Mouse (Mus musculus) liver, embryonic 15.5 days (tissue): ENCODE measurements around the gene Col12a1. TPM values are rescaled to one million over a fixed set of nuclear protein-coding genes. Genes with fewer than 3 reads are reported as not detected.
"Not testable (repeated sequence)": the region's sequence is repeated elsewhere in the genome, so short reads cannot be mapped to it uniquely, and the experiment has no call there.

Source experiments
- ATAC-seq: fragments of 200-750 bp; cut with Nextera tagmentation; 2 replicates; pipeline ENCODE4 v1.8.0; 2017; ENCODE audit warnings: moderate number of reproducible peaks, mild to moderate bottlenecking, moderate library complexity; ENCODE audit not compliant: insufficient read depth
- H3K27ac ChIP-seq: fragments of 300-500 bp; sonication (generic); replicated peaks from 2 replicates; pipeline ENCODE4 v1.5.1; 2015; ENCODE audit warnings: mild to moderate bottlenecking, inconsistent platforms
- H3K27me3 ChIP-seq: fragments of 300-500 bp; sonication (generic); 2 replicates; pipeline ENCODE4 v1.6.1; 2015; ENCODE audit warnings: mild to moderate bottlenecking, inconsistent platforms
- H3K36me3 ChIP-seq: fragments of 300-500 bp; sonication (generic); replicated peaks from 2 replicates; pipeline ENCODE4 v1.6.1; 2015; ENCODE audit warnings: moderate library complexity, mild to moderate bottlenecking, inconsistent platforms
- H3K4me1 ChIP-seq: fragments of 300-500 bp; sonication (generic); replicated peaks from 2 replicates; pipeline ENCODE4 v1.6.1; 2015; ENCODE audit warnings: inconsistent platforms
- H3K4me2 ChIP-seq: fragments of 300-500 bp; sonication (generic); 2 replicates; pipeline ENCODE4 v1.6.1; 2015; ENCODE audit warnings: moderate library complexity, mild to moderate bottlenecking, inconsistent platforms
- H3K4me3 ChIP-seq: fragments of 300-500 bp; sonication (generic); replicated peaks from 2 replicates; pipeline ENCODE4 v1.5.1; 2015; ENCODE audit warnings: mild to moderate bottlenecking, inconsistent platforms
- H3K9ac ChIP-seq: fragments of 300-500 bp; sonication (generic); 2 replicates; pipeline ENCODE4 v1.6.1; 2015; ENCODE audit warnings: moderate library complexity, mild to moderate bottlenecking, inconsistent platforms
- H3K9me3 ChIP-seq: fragments of 300-500 bp; sonication (generic); replicated peaks from 2 replicates; pipeline ENCODE4 v1.6.1; 2016; ENCODE audit warnings: inconsistent platforms
- WGBS: fragments of 180-500 bp; shearing (Covaris S2); methylation state at CpG from one replicate; pipeline ENCODE4 v1.1.7; 2015; ENCODE audit warnings: mixed read lengths; ENCODE audit not compliant: insufficient replicate concordance; 5-methylcytosine and 5-hydroxymethylcytosine counted together
- polyA plus RNA-seq: library from polyadenylated mRNA; unstranded; fragments of >200 nt; fragmentation: Nextera tagmentation; extraction: Ambion mirVana; gene quantifications from 2 replicates; pipeline ENCODE4 v1.2.1, GENCODE M21; 2015

Col12a1 gene
- polyA plus RNA-seq, 1 experiment from 2014 or later = 1.7 TPM

DNA sequence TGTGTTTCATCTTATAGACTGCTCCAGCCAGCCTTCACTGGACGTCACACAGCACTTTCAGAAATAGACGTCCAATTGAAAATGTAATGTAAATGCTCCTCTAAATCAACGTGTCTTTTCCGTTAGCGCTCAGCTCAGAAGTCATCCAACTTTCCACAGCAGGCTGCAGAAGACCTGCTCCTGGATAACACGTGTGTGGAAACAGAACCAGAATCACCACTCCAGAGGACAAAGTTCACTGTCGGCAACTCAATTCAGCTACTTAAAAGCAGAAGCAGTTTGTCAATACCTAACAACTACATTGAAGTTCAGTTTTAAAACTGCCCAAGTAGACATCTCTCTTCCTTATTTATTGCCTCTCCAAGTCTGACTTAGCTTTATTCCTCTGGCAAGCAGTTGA is 29.3 kb downstream of the Col12a1 start:
- Histone ChIP-seq H3K36me3 (no peaks in the 10 kb centered on the region), H3K9ac (no peak overlapping the region), H3K4me2 (no peak overlapping the region), H3K27me3 (no peaks in the 10 kb centered on the region), H3K9me3 (no peaks in the 10 kb centered on the region), H3K27ac (no peak overlapping the region), H3K4me3 (no peak overlapping the region), H3K4me1 (no peaks in the 10 kb centered on the region)
- WGBS = 72% methylated on average over 7 of the region's 7 CpGs
- ATAC-seq = no peak

DNA sequence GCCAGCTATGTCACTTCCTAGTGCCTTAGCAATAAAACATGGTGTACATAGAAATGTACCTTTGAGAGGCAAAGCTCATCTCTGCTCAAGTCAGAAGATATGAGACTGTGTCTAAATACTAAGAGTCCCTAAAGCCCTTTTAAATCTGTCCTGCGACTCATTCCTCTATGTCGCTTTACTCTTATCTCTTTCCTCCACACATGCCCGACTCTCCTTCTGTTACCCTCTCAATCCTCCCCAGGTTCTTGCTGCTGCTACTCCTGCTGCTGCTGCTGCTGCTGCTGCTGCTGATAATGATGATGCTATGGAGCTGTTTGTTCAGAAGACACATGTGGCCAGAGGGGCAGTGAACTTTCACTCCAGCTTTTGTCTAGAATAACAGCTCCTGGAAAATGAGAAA is 31.4 kb downstream of the Col12a1 start:
- H3K27me3 ChIP-seq = no peaks in the 10 kb centered on the region
- H3K4me3 ChIP-seq = no peak overlapping the region
- H3K9me3 ChIP-seq = no peaks in the 10 kb centered on the region
- ATAC-seq = no peak
- WGBS = 16% methylated on average over 3 of the region's 3 CpGs
- H3K4me2 ChIP-seq = no peak overlapping the region
- H3K27ac ChIP-seq = no peak overlapping the region
- no peak overlapping the region for H3K9ac ChIP-seq
- no peaks in the 10 kb centered on the region for H3K4me1 ChIP-seq
- H3K36me3 ChIP-seq = no peaks in the 10 kb centered on the region

DNA sequence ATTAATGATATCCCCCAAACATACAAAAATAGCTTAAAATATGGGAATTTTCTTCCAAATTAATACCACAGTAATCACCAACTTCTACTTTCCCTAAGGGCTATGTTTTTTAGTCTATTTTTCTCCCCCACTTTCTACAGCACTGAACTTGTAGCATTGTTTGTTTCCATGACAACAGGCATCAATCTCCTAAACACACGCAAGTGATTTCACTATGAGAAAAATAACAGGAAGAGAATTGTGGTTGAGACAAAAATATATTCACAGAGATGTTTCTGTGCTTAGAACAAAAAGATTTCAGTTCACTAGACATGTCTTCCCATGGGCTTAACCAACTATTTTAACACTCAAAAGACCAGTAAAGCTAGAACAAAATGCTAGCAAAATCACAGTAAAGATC is 32.6 kb downstream of the Col12a1 start:
- WGBS = 47% methylated on average over 1 of the region's 1 CpGs
- no peaks in the 10 kb centered on the region for H3K4me1 ChIP-seq
- H3K9ac ChIP-seq = no peak overlapping the region
- no peaks in the 10 kb centered on the region for H3K9me3 ChIP-seq
- no peaks in the 10 kb centered on the region for H3K27me3 ChIP-seq
- H3K27ac ChIP-seq = no peak overlapping the region
- H3K4me2 ChIP-seq = no peak overlapping the region
- ATAC-seq = no peak
- H3K4me3 ChIP-seq = no peak overlapping the region
- H3K36me3 ChIP-seq = no peaks in the 10 kb centered on the region

DNA sequence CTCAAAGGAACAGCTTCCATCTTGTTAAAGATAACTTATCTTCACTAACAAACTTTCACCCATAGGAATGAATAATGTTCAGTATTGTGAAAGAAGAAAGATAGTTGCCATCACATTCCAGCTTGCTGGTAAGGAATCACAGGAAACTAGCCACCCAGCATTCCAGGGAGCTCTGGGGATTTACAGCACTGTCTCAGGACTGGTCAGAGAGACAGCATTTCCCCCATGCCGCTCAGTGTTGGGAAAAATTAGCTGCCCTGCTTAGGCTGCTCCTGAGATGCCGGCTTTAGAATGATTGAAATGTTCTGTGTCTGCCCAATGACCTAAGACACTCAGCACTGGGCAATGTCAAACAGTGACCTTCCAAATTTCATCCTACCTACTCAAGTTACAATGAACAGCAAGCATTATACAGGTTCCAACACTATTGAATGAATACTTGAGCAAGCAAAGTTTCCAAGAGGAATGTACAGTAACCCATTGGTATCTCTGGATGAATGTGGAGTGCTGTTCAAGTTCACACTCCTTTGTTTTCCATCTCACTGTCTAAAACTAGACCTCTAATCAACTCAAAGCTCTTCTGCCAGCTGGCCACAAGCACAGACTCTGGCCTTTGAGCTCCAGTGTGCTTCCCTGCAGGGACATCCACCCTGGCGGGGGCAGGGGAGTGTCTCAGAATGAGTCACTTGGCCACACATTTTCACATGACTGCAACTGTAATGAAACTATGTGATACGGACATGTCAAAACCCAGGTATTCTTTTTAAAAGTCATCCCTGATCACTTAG is 38.0 kb downstream of the Col12a1 start:
- Histone ChIP-seq H3K4me1 (no peaks in the 10 kb centered on the region), H3K4me3 (no peak overlapping the region), H3K4me2 (no peak overlapping the region), H3K36me3 (no peaks in the 10 kb centered on the region), H3K9ac (no peak overlapping the region), H3K27ac (no peak overlapping the region), H3K9me3 (no peaks in the 10 kb centered on the region), H3K27me3 (no peaks in the 10 kb centered on the region)
- WGBS = 67% methylated on average over 4 of the region's 4 CpGs
- no peak for ATAC-seq

DNA sequence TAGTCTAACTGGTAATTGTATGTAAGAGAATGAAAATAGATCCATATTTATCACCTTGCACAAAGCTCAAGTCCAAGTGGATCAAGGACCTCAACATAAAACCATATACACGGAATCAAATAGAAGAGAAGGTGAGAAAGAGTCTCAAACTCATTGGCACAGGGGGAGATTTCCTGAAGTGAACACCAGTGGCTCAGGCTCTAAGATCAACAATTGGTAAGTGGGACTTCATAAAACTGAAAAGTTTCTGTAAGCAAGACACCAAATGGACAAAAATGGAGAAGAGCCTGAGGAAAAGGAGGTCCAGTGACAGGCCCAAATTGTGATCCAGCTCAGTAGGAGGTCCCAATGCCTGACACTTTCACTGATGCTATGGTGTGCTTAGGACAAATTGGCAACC is 49.8 kb downstream of the Col12a1 start:
- H3K9me3 ChIP-seq, ATAC-seq, H3K9ac ChIP-seq, H3K4me3 ChIP-seq, H3K27ac ChIP-seq, H3K4me1 ChIP-seq, H3K36me3 ChIP-seq, H3K27me3 ChIP-seq, H3K4me2 ChIP-seq: not testable (repeated sequence)
- 49% methylated on average over 1 of the region's 1 CpGs for WGBS

DNA sequence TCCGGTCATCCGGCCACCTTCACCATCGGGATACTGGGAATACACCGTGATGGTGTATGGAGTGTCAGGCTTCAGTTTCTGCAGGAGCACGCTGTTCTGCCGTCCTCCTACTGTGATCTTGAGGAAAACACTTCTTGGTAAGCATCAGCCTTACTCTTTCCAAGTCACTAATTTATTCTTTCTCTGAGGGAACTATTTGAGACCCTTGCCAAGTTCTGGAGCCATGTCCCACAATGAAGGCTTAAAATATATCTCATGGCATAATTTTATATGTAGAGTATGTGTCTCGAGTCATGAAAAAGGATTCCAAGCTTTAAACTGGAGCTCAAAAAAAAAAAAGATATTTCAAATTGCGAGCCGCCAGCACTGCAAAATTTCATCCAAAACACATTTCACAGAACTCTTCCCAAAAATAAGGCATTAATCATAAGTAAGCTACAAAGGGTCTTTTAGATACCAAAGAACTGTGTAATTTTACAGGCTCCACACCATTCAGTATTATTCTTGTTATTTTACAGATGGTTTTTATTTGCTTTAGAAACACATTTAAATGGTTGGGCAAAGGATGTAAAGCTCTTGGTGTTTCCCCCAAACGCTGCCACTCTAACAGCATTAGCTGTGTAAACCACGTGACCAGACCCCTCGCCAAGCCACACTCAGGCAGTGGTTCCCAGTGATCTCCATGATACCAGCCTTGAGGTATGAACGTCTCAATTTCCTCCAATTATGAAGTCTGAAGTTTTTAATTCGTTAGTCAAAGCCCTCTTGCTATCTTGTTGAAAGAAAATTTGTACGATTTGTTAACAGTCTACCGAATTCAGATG is 65.1 kb downstream of the Col12a1 start:
- ATAC-seq = no peak
- H3K27me3 ChIP-seq = no peaks in the 10 kb centered on the region
- H3K4me1 ChIP-seq = no peaks in the 10 kb centered on the region
- no peak overlapping the region for H3K9ac ChIP-seq
- no peak overlapping the region for H3K4me3 ChIP-seq
- H3K36me3 ChIP-seq = no peaks in the 10 kb centered on the region
- no peaks in the 10 kb centered on the region for H3K9me3 ChIP-seq
- H3K27ac ChIP-seq = no peak overlapping the region
- H3K4me2 ChIP-seq = no peak overlapping the region
- 65% methylated on average over 16 of the region's 16 CpGs for WGBS

DNA sequence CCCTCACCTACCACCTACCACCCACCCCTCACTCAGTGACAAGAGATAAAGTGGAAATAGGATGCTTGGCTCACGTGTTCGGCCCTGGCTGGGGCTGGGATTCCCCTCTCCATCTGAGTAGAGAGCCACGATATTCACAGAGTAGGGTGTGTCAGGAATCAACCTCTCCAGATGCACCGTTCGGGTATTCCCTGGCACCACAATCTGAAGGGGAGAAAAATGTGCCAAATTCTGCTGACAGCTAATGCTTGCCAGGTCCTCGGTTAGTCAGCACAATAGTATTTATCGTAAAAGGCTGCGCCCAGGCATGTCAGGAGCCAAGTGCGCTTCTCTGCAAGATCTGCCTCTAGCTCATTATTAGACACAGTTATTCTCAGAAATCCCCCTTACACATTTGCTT is 70.0 kb downstream of the Col12a1 start:
- ATAC-seq = no peak
- Histone ChIP-seq H3K27me3 (no peaks in the 10 kb centered on the region), H3K4me3 (no peak overlapping the region), H3K36me3 (no peaks in the 10 kb centered on the region), H3K9me3 (no peaks in the 10 kb centered on the region), H3K9ac (no peak overlapping the region), H3K4me2 (no peak overlapping the region), H3K4me1 (no peaks in the 10 kb centered on the region), H3K27ac (no peak overlapping the region)
- WGBS = 67% methylated on average over 9 of the region's 9 CpGs

DNA sequence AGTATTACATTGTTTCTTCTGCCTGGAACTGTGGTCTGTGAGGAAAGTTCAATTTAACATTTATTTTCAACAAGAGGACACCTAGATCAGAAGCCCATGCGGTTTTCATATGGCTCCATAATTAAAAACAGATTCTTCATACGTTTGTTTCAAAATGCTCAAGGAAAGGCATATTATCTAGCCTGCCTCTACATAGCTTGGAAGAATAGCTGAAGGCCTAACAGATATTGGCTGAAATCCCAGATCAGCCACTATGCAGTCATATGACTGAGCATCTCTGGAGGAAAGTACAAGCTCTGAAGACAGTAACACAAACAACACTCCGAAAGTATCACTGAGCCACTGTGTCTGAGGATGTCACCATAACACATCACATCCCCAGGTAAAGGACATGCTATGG is 72.9 kb downstream of the Col12a1 start:
- WGBS = 55% methylated on average over 3 of the region's 3 CpGs
- Histone ChIP-seq H3K4me3 (no peak overlapping the region), H3K9me3 (no peaks in the 10 kb centered on the region), H3K36me3 (no peaks in the 10 kb centered on the region), H3K4me2 (no peak overlapping the region), H3K9ac (no peak overlapping the region), H3K27me3 (no peaks in the 10 kb centered on the region), H3K27ac (no peak overlapping the region), H3K4me1 (no peaks in the 10 kb centered on the region)
- no peak for ATAC-seq

DNA sequence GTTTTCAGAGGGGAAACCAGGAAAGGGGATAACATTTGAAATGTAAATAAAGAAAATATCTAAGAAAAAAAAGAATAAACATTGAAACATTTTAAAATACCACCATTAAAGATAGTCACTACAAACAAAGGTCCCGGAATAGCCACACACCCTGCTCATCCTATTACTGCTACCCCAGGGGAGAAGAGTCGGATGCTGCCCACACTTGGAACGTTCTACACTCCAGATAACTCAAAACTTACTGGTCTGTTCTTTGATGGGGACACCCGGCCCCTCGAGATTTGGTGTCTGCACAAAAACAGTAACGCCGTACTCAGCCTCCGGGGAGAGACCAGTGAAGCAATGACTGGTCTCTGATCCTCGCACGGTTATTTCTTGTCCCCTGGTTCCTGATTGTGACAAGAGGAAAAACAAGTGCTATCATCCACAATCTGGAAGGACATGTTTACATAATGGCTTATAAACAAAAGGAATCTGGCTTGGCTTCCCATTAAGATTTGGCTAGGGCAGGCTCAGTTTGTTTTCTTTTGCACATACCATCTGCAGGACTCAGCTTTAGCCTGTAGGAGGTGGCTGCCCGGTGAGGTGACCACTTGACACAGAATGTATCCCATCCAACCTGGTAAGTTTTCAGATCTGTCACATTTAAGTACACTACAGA is 79.1 kb downstream of the Col12a1 start:
- WGBS = 49% methylated on average over 11 of the region's 11 CpGs

DNA sequence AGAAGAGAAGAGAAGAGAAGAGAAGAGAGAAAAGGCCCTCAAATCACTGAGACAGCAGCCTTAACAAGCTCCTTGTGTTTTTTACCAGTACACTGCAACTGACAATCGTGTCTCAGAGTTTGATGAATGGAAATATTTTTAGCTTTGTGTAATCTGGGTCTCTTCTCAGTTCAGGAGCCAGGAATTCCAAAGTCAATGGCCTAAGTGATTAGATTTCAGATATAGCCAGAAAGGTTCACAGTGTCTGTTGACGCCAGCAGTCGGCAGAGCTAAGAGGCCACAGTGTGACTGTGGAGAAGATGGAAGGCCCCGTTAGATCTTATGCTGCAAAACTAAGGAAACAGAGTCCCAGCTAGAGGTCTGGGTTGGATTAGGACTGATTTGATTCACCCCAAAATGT is 80.8 kb downstream of the Col12a1 start:
- Histone ChIP-seq H3K36me3 (no peaks in the 10 kb centered on the region), H3K4me3 (no peak overlapping the region), H3K9me3 (no peaks in the 10 kb centered on the region), H3K4me2 (no peak overlapping the region), H3K27me3 (no peaks in the 10 kb centered on the region), H3K9ac (no peak overlapping the region), H3K27ac (no peak overlapping the region), H3K4me1 (no peaks in the 10 kb centered on the region)
- 57% methylated on average over 4 of the region's 4 CpGs for WGBS
- no peak for ATAC-seq

More for the DNA sequence above, 79.1 kb downstream of the Col12a1 start:
- ATAC-seq = no peak
- no peaks in the 10 kb centered on the region for H3K36me3 ChIP-seq
- H3K27ac ChIP-seq = no peak overlapping the region
- no peaks in the 10 kb centered on the region for H3K9me3 ChIP-seq
- no peak overlapping the region for H3K4me2 ChIP-seq
- H3K27me3 ChIP-seq = no peaks in the 10 kb centered on the region
- no peak overlapping the region for H3K9ac ChIP-seq
- no peak overlapping the region for H3K4me3 ChIP-seq
- no peaks in the 10 kb centered on the region for H3K4me1 ChIP-seq

DNA sequence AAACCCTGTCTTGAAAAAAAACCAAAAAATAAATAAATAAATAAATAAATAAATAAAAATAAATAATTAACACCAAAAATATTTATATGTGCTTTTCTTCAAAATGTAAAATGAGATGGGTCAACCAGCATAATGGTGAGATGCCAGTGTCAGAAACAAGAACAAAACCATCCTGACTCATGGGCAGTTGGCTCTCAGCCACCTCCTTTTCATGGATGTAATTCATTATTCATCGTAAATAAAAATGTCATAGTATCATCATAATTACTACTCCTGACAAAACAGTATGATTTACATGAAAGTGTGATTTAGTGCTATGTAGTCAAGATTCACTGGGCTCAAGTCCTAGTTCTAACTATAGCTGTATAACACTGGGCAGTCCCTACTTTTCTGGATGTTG is 84.6 kb downstream of the Col12a1 start:
- no peak overlapping the region for H3K4me3 ChIP-seq
- no peak overlapping the region for H3K27ac ChIP-seq
- H3K4me2 ChIP-seq = no peak overlapping the region
- ATAC-seq = no peak
- 77% methylated on average over 1 of the region's 1 CpGs for WGBS
- no peaks in the 10 kb centered on the region for H3K9me3 ChIP-seq
- H3K27me3 ChIP-seq = no peaks in the 10 kb centered on the region
- no peaks in the 10 kb centered on the region for H3K36me3 ChIP-seq
- H3K9ac ChIP-seq = no peak overlapping the region
- H3K4me1 ChIP-seq = no peaks in the 10 kb centered on the region
